8 mouse cellular contexts compared by ENCODE assay signal in the genomic region with DNA sequence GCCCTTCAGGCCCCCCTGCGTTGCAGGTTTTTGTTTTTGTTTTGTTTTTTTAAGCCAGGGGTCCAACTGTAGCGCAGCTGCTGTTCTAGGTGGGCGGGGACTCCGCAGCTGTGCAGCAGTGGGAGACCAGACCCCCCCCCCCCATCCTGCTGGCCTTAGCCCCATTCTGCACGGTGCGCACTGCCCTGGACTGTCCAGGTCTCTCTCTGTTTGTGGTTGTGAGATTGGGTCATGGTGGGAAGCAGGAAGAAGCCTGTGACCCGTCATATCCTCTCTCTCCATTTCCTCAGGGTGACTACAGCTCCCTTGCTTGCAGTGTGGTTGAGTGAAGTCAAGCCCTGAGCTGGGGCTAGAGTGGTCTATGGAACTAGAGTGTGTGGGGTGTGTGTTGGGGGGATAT.
A peak's percentile ranks its signal among the peaks of the same experiment; 100 is the strongest.
DNase-seq lines count a peak whose midpoint lies in the region; ATAC-seq and TF ChIP-seq lines count a peak whose summit lies in the region.

No protein-coding gene starts in this region.

- no peak for DNase-seq in heart, adult 2 months
- DNase-seq in midbrain, embryonic 11.5 days (ENCODE audit: low spot score, missing footprints) = no peak
- DNase-seq in midbrain, embryonic 14.5 days = no peak
- no peak for DNase-seq in left cerebral cortex, adult 18-20 months (ENCODE audit: low spot score in 2 of 2)
- DNase-seq in layer of hippocampus, postnatal 14 days (ENCODE audit: low spot score in 2 of 2) = no peak
- no peak for DNase-seq in layer of hippocampus, adult 9-11 months

- no peak overlapping the region for H3K27ac ChIP-seq in heart, embryonic 11.5 days (ENCODE audit: low read depth, low read length)
- no peak overlapping the region for H3K27ac ChIP-seq in heart, adult 2 months
- H3K27ac ChIP-seq in midbrain, embryonic 11.5 days (ENCODE audit: low read depth, low read length) = no peak overlapping the region
- no peak overlapping the region for H3K27ac ChIP-seq in midbrain, embryonic 14.5 days (replicated peaks; ENCODE audit: low read depth, low read length)
- no peak overlapping the region for H3K27ac ChIP-seq in liver, embryonic 16.5 days (ENCODE audit: low read length)

- 0 out of 2 replicates have a peak, but pooled peaks have one; percentile 7 for ATAC-seq in heart, embryonic 11.5 days (replicated peaks; ENCODE audit: insufficient number of reproducible peaks, low FRiP score, low TSS enrichment)
- ATAC-seq in midbrain, embryonic 11.5 days (ENCODE audit: low FRiP score) = peak; percentile 36; the same call in 1 of the 2 replicates
- ATAC-seq in midbrain, embryonic 14.5 days (ENCODE audit: low FRiP score, low TSS enrichment) = no peak
- ATAC-seq in liver, embryonic 16.5 days (ENCODE audit: low read depth) = 0 out of 2 replicates have a peak, but pooled peaks have one; percentile 11

- H3K4me2 ChIP-seq in heart, embryonic 11.5 days = no peak overlapping the region
- no peak overlapping the region for H3K4me2 ChIP-seq in midbrain, embryonic 11.5 days
- no peak overlapping the region for H3K4me2 ChIP-seq in midbrain, embryonic 14.5 days (ENCODE audit: low read length)
- H3K4me2 ChIP-seq in liver, embryonic 16.5 days (ENCODE audit: low read depth, low read length) = no peak overlapping the region

- H3K9ac ChIP-seq in heart, embryonic 11.5 days (ENCODE audit: low read depth, low read length) = no peak overlapping the region
- no peak overlapping the region for H3K9ac ChIP-seq in heart, adult 2 months (ENCODE audit: low read depth, low read length)
- no peak overlapping the region for H3K9ac ChIP-seq in midbrain, embryonic 11.5 days (ENCODE audit: low read length)
- H3K9ac ChIP-seq in midbrain, embryonic 14.5 days (replicated peaks; ENCODE audit: low read length) = no peak overlapping the region
- H3K9ac ChIP-seq in liver, embryonic 16.5 days (ENCODE audit: low read depth, low read length) = no peak overlapping the region

- no peaks in the 10 kb centered on the region for H3K27me3 ChIP-seq in heart, embryonic 11.5 days (ENCODE audit: control insufficient read depth, insufficient read depth, low read length)
- no peaks in the 10 kb centered on the region for H3K27me3 ChIP-seq in heart, adult 2 months (ENCODE audit: control insufficient read depth, insufficient read depth, low read length)
- H3K27me3 ChIP-seq in midbrain, embryonic 11.5 days (ENCODE audit: control insufficient read depth, insufficient read depth, low read length) = no peaks in the 10 kb centered on the region
- no peaks in the 10 kb centered on the region for H3K27me3 ChIP-seq in midbrain, embryonic 14.5 days (ENCODE audit: control insufficient read depth, insufficient read depth, low read length)
- no peaks in the 10 kb centered on the region for H3K27me3 ChIP-seq in liver, embryonic 16.5 days (ENCODE audit: control insufficient read depth, insufficient read depth, low read depth, low read length)

- peaks cover 36% of the 10 kb centered on the region for H3K4me1 ChIP-seq in heart, embryonic 11.5 days (ENCODE audit: control insufficient read depth, insufficient read depth, low read length)
- peaks cover 40% of the 10 kb centered on the region for H3K4me1 ChIP-seq in heart, adult 2 months (ENCODE audit: control insufficient read depth, insufficient read depth, low read length)
- peaks cover 9% of the 10 kb centered on the region for H3K4me1 ChIP-seq in midbrain, embryonic 11.5 days (ENCODE audit: control insufficient read depth, insufficient read depth, low read length)
- H3K4me1 ChIP-seq in midbrain, embryonic 14.5 days (ENCODE audit: control insufficient read depth, insufficient read depth, low read length) = peaks cover 37% of the 10 kb centered on the region
- H3K4me1 ChIP-seq in liver, embryonic 16.5 days (ENCODE audit: control insufficient read depth, low read depth, low read length) = peaks cover 50% of the 10 kb centered on the region

- H3K79me2 ChIP-seq in heart, adult 2 months (replicated peaks; ENCODE audit: control insufficient read depth, insufficient read depth, low read length) = peaks cover 4% of the 10 kb centered on the region; the same call in 1 of the 2 replicates

- intact Hi-C loops in heart, adult 2 months (cut with DNase I) = no loop called here

- no peak overlapping the region for H3K4me3 ChIP-seq in heart, embryonic 11.5 days (ENCODE audit: low read depth, low read length)
- no peak overlapping the region for H3K4me3 ChIP-seq in heart, adult 2 months
- H3K4me3 ChIP-seq in midbrain, embryonic 11.5 days (ENCODE audit: low read depth, low read length) = no peak overlapping the region
- H3K4me3 ChIP-seq in midbrain, embryonic 14.5 days (replicated peaks; ENCODE audit: low read depth, low read length) = no peak overlapping the region
- no peak overlapping the region for H3K4me3 ChIP-seq in liver, embryonic 16.5 days (ENCODE audit: low read depth, low read length)

- TF ChIP-seq POLR2A in heart, adult 2 months (IDR thresholded peaks at IDR 0.05; ENCODE audit: insufficient read depth, low read depth, low read length) = no peak

- TF ChIP-seq CTCF in heart, adult 2 months (IDR thresholded peaks at IDR 0.05) = no peak

- no peak for TF ChIP-seq EP300 in heart, adult 2 months (IDR thresholded peaks at IDR 0.05; ENCODE audit: insufficient read depth, low read depth, low read length)

- no peaks in the 10 kb centered on the region for H3K36me3 ChIP-seq in heart, embryonic 11.5 days (ENCODE audit: control insufficient read depth, insufficient read depth, low read length)
- H3K36me3 ChIP-seq in heart, adult 2 months (ENCODE audit: control insufficient read depth, insufficient read depth, low read length) = no peaks in the 10 kb centered on the region
- H3K36me3 ChIP-seq in midbrain, embryonic 11.5 days (ENCODE audit: control insufficient read depth, insufficient read depth, low read length) = no peaks in the 10 kb centered on the region
- H3K36me3 ChIP-seq in midbrain, embryonic 14.5 days (ENCODE audit: control insufficient read depth, insufficient read depth, low read length) = no peaks in the 10 kb centered on the region
- no peaks in the 10 kb centered on the region for H3K36me3 ChIP-seq in liver, embryonic 16.5 days (ENCODE audit: control insufficient read depth, insufficient read depth)

- 73% methylated on average over 7 of the region's 7 CpGs for WGBS in heart, embryonic 11.5 days (ENCODE audit: insufficient replicate concordance)
- WGBS in heart, adult 2 months = 52% methylated on average over 7 of the region's 7 CpGs
- 79% methylated on average over 7 of the region's 7 CpGs for WGBS in midbrain, embryonic 11.5 days
- WGBS in midbrain, embryonic 14.5 days = 80% methylated on average over 7 of the region's 7 CpGs
- WGBS in liver, embryonic 16.5 days (ENCODE audit: insufficient replicate concordance) = 54% methylated on average over 7 of the region's 7 CpGs

- H3K9me3 ChIP-seq in heart, embryonic 11.5 days (replicated peaks; ENCODE audit: control insufficient read depth, low read length) = no peaks in the 10 kb centered on the region
- H3K9me3 ChIP-seq in midbrain, embryonic 11.5 days (ENCODE audit: control insufficient read depth, low read length) = no peaks in the 10 kb centered on the region
- H3K9me3 ChIP-seq in midbrain, embryonic 14.5 days (ENCODE audit: control insufficient read depth, low read length) = no peaks in the 10 kb centered on the region
- no peaks in the 10 kb centered on the region for H3K9me3 ChIP-seq in liver, embryonic 16.5 days (replicated peaks; ENCODE audit: control insufficient read depth, low read length)
